Comparison of ENCODE assay signal across 8 mouse cellular contexts in genomic region chr5:139382760-139383159, GRCm38 (mm10). TPM values are rescaled to one million over a fixed set of nuclear protein-coding genes. Genes with fewer than 3 reads are reported as not detected.
DNase-seq lines count a peak whose midpoint lies in the region; ATAC-seq and TF ChIP-seq lines count a peak whose summit lies in the region.

No protein-coding gene starts in this region.

- WGBS in forebrain, postnatal 0 days, result 71% methylated on average over 8 of the region's 8 CpGs
- WGBS in liver, embryonic 13.5 days (ENCODE audit: insufficient replicate concordance), result 6% methylated on average over 8 of the region's 8 CpGs

- H3K27ac ChIP-seq in forebrain, postnatal 0 days (ENCODE audit: low read depth, low read length), result peak overlapping the region; percentile 21; the same call in 1 of the 2 replicates
- peak overlapping the region; percentile 100 for H3K27ac ChIP-seq in liver, embryonic 13.5 days

- DNase-seq in CD4-positive, CD25-positive, alpha-beta regulatory T cell, adult 2 months (ENCODE audit: low read depth, low spot score), result peak; percentile 92
- DNase-seq in MEL-GATA-1-ER (ENCODE audit: extremely low read depth, low read depth), result peak; percentile 91
- no peak for DNase-seq in forebrain, postnatal 0 days
- peak; percentile 96 for DNase-seq in induced T-regulatory cell, adult 2 months (ENCODE audit: low read depth)
- DNase-seq in liver, embryonic 13.5 days, result peak; percentile 81
- peak; percentile 81 for DNase-seq in thymus, postnatal 0 days (ENCODE audit: low spot score)
- no peak for DNase-seq in gastrocnemius, adult 8-10 months (ENCODE audit: low spot score in 2 of 2)

- no peak for TF ChIP-seq CTCF in forebrain, postnatal 0 days (IDR thresholded peaks at IDR 0.05; ENCODE audit: low read depth)

- no peak overlapping the region for H3K9ac ChIP-seq in forebrain, postnatal 0 days
- H3K9ac ChIP-seq in liver, embryonic 13.5 days, result peak overlapping the region; percentile 97

- ATAC-seq in forebrain, postnatal 0 days, result no peak
- ATAC-seq in liver, embryonic 13.5 days (ENCODE audit: low read depth), result peak; percentile 68
- 0 out of 2 replicates have a peak, but pooled peaks have one; percentile 5 for ATAC-seq in monocyte, adult 5-6 weeks (replicated peaks; ENCODE audit: insufficient number of reproducible peaks, low FRiP score, low TSS enrichment, poor library complexity, severe bottlenecking)

- H3K36me3 ChIP-seq in forebrain, postnatal 0 days (ENCODE audit: insufficient read depth), result no peaks in the 10 kb centered on the region
- peaks cover 34% of the 10 kb centered on the region for H3K36me3 ChIP-seq in liver, embryonic 13.5 days

- no peak overlapping the region for H3K4me3 ChIP-seq in forebrain, postnatal 0 days (ENCODE audit: low read depth, low read length)
- peak overlapping the region; percentile 98 for H3K4me3 ChIP-seq in liver, embryonic 13.5 days (replicated peaks)

- H3K27me3 ChIP-seq in forebrain, postnatal 0 days (ENCODE audit: insufficient read depth, low read length), result no peaks in the 10 kb centered on the region
- H3K27me3 ChIP-seq in liver, embryonic 13.5 days, result no peaks in the 10 kb centered on the region

- no peaks in the 10 kb centered on the region; the same call in 1 of the 2 replicates for H3K4me1 ChIP-seq in forebrain, postnatal 0 days (ENCODE audit: insufficient read depth)
- peaks cover 93% of the 10 kb centered on the region for H3K4me1 ChIP-seq in liver, embryonic 13.5 days (replicated peaks)

- no peak overlapping the region for H3K4me2 ChIP-seq in forebrain, postnatal 0 days (ENCODE audit: low read depth)
- peak overlapping the region; percentile 89 for H3K4me2 ChIP-seq in liver, embryonic 13.5 days

- H3K9me3 ChIP-seq in forebrain, postnatal 0 days (ENCODE audit: low read length), result no peaks in the 10 kb centered on the region
- no peaks in the 10 kb centered on the region for H3K9me3 ChIP-seq in liver, embryonic 13.5 days (replicated peaks)

RNA-seq across cellular contexts. Expression of gene Gpr146, which starts 5.3 kb away (rescaled TPM):
- 3.2 and 3.3 TPM in 2 replicates for total RNA-seq in forebrain, postnatal 0 days (2014; rRNA removed)
- polyA plus RNA-seq in forebrain, postnatal 0 days (2015; fragmentation: Nextera tagmentation; extraction: Ambion mirVana), result 2.4 and 2.8 TPM in 2 replicates
- polyA plus RNA-seq in liver, embryonic 13.5 days (2015; fragmentation: Nextera tagmentation; extraction: Ambion mirVana), result 18.8 and 20.2 TPM in 2 replicates
- 6.9 to 10.8 TPM (median 9.8 TPM) in 3 replicates for total RNA-seq in monocyte, adult 5-6 weeks (2017)
- 5.5 and 7.4 TPM in 2 replicates for polyA plus RNA-seq in thymus, postnatal 0 days (2015; fragmentation: Nextera tagmentation; extraction: Ambion mirVana)
- 10 to 100 TPM; 20.9 to 28.6 (median 25.4) TPM for total RNA-seq in gastrocnemius, adult 8-10 months (2022)

RNA-seq across cellular contexts. Expression of gene C130050O18Rik, which starts 22.3 kb away (rescaled TPM):
- not detected in 2 replicates for total RNA-seq in forebrain, postnatal 0 days (2014; rRNA removed)
- 0.13 TPM in 1 of 2 replicates, not detected in the other for polyA plus RNA-seq in forebrain, postnatal 0 days (2015; fragmentation: Nextera tagmentation; extraction: Ambion mirVana)
- 0.89 and 1.1 TPM in 2 replicates for polyA plus RNA-seq in liver, embryonic 13.5 days (2015; fragmentation: Nextera tagmentation; extraction: Ambion mirVana)
- total RNA-seq in monocyte, adult 5-6 weeks (2017), result 28.4 to 51.7 TPM (median 32.7 TPM) in 3 replicates
- polyA plus RNA-seq in thymus, postnatal 0 days (2015; fragmentation: Nextera tagmentation; extraction: Ambion mirVana), result 0.54 and 0.79 TPM in 2 replicates
- under 1 TPM in 2 of 4 experiments, not detected in 2; 0.15 to 0.27 TPM for total RNA-seq in gastrocnemius, adult 8-10 months (2022)

RNA-seq across cellular contexts. Expression of gene Cyp2w1, which starts 30.3 kb away (rescaled TPM):
- total RNA-seq in forebrain, postnatal 0 days (2014; rRNA removed), result not detected in 2 replicates
- polyA plus RNA-seq in forebrain, postnatal 0 days (2015; fragmentation: Nextera tagmentation; extraction: Ambion mirVana), result not detected in 2 replicates
- polyA plus RNA-seq in liver, embryonic 13.5 days (2015; fragmentation: Nextera tagmentation; extraction: Ambion mirVana), result not detected in 2 replicates
- total RNA-seq in monocyte, adult 5-6 weeks (2017), result not detected in 3 replicates
- polyA plus RNA-seq in thymus, postnatal 0 days (2015; fragmentation: Nextera tagmentation; extraction: Ambion mirVana), result not detected in 2 replicates
- not detected for total RNA-seq in gastrocnemius, adult 8-10 months (2022)

RNA-seq across cellular contexts. Expression of gene Cox19, which starts 31.5 kb away (rescaled TPM):
- 108 and 109 TPM in 2 replicates for total RNA-seq in forebrain, postnatal 0 days (2014; rRNA removed)
- polyA plus RNA-seq in forebrain, postnatal 0 days (2015; fragmentation: Nextera tagmentation; extraction: Ambion mirVana), result 85.7 and 91.1 TPM in 2 replicates
- polyA plus RNA-seq in liver, embryonic 13.5 days (2015; fragmentation: Nextera tagmentation; extraction: Ambion mirVana), result 68.5 and 72.3 TPM in 2 replicates
- total RNA-seq in monocyte, adult 5-6 weeks (2017), result 9.5 to 46.4 TPM (median 15.2 TPM) in 3 replicates
- polyA plus RNA-seq in thymus, postnatal 0 days (2015; fragmentation: Nextera tagmentation; extraction: Ambion mirVana), result 110 and 112 TPM in 2 replicates
- 10 to 100 TPM; 46.5 to 60.3 (median 57.4) TPM for total RNA-seq in gastrocnemius, adult 8-10 months (2022)

RNA-seq across cellular contexts. Expression of gene Gper1, which starts 40.2 kb away (rescaled TPM):
- 6.8 and 9.1 TPM in 2 replicates for total RNA-seq in forebrain, postnatal 0 days (2014; rRNA removed)
- 6.8 and 8.1 TPM in 2 replicates for polyA plus RNA-seq in forebrain, postnatal 0 days (2015; fragmentation: Nextera tagmentation; extraction: Ambion mirVana)
- 0.17 and 0.31 TPM in 2 replicates for polyA plus RNA-seq in liver, embryonic 13.5 days (2015; fragmentation: Nextera tagmentation; extraction: Ambion mirVana)
- 0.53 to 1.3 TPM in 2 of 3 replicates, not detected in the other for total RNA-seq in monocyte, adult 5-6 weeks (2017)
- polyA plus RNA-seq in thymus, postnatal 0 days (2015; fragmentation: Nextera tagmentation; extraction: Ambion mirVana), result 5.2 and 6.1 TPM in 2 replicates
- under 1 TPM; 0.24 to 0.77 (median 0.61) TPM for total RNA-seq in gastrocnemius, adult 8-10 months (2022)

Comparison
In these comparisons a context has a peak if more than half of its experiments do, and no peak if none do; other contexts are left out.
1. DNase-seq: peak in CD4-positive, CD25-positive, alpha-beta regulatory T cell, adult 2 months (single experiment), MEL-GATA-1-ER (single experiment), induced T-regulatory cell, adult 2 months (single experiment), liver, embryonic 13.5 days (single experiment) and thymus, postnatal 0 days (single experiment); none in forebrain, postnatal 0 days (single experiment) and gastrocnemius, adult 8-10 months (0 of 2).
2. RNA of gene C130050O18Rik, which starts 22.3 kb away (total RNA-seq): 28.4 to 51.7 TPM in monocyte, adult 5-6 weeks; 0.15 to 0.27 TPM in gastrocnemius, adult 8-10 months and not detected in forebrain, postnatal 0 days; every median in the first group is over 10 times any median in the second.